Mouse (Mus musculus): ENCODE measurements around the gene Ddx4.

Ddx4 gene

GRCm38 (mm10) chr13:112652205-112652604 is at the start of gene Ddx4:
Gene Ddx4, minus strand, starts transcription at chr13:112652475.
- DNase-seq (ENCODE audit: low spot score) = no peak

GRCm38 (mm10) chr13:112701256-112701655 is 49.0 kb upstream of the Ddx4 start:
- DNase-seq (ENCODE audit: low spot score) = no peak

GRCm38 (mm10) chr13:112695526-112696240 is 43.4 kb upstream of the Ddx4 start:
- no peak for DNase-seq (ENCODE audit: low spot score)

GRCm38 (mm10) chr13:112692870-112693553 is 40.7 kb upstream of the Ddx4 start:
- DNase-seq (ENCODE audit: low spot score) = no peak

- no peak for DNase-seq (ENCODE audit: low spot score)
Measured at GRCm38 (mm10) chr13:112686155-112686554, 33.9 kb upstream of the Ddx4 start.

GRCm38 (mm10) chr13:112683970-112684369 is 31.7 kb upstream of the Ddx4 start:
- no peak for DNase-seq (ENCODE audit: low spot score)

- no peak for DNase-seq (ENCODE audit: low spot score)
Measured at GRCm38 (mm10) chr13:112683312-112683711, 31.0 kb upstream of the Ddx4 start.

DNA sequence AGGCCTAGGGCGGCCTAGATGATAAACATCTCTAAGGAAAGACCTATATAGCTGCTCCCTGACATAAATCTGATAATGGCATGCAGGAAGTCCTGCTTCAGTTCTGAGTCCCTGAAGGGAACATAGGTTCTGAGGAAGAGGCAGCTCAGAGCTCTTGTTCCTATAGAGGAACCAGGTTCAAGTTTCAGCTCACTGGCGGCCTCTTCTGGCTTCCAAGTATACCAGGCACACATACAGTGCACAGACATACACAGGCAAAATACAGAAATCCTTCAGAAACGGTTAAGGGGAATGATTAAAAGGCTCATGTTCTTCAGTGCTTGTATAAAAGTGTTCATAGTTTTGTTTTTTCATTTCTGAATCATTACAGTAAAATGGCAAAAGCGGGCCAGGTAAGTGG is 25.9 kb upstream of the Ddx4 start:
- DNase-seq (ENCODE audit: low spot score) = no peak

- peak; percentile 29 for DNase-seq (ENCODE audit: low spot score)
Measured at GRCm38 (mm10) chr13:112673899-112674447, 21.7 kb upstream of the Ddx4 start.

DNA sequence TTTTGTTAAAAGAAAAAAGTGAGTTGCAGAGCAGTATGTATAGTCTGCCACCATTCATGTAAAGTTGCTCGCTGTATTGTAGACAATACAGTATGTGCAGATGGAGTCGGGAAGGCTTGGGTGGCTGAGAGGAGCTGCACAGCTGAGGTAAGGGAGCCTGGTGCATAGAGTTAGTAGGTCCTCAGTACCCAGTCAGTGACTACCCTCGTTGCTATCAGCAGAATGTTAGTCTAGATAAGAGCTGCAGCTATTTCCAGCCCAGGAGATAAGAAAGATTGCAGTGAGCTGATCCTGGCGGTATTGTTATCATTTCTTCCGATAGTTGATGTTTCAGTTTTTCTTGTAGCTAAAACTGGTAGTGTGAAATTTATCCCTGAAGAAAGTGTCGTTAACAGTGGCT is 20.5 kb upstream of the Ddx4 start:
- DNase-seq (ENCODE audit: low spot score) = no peak

DNA sequence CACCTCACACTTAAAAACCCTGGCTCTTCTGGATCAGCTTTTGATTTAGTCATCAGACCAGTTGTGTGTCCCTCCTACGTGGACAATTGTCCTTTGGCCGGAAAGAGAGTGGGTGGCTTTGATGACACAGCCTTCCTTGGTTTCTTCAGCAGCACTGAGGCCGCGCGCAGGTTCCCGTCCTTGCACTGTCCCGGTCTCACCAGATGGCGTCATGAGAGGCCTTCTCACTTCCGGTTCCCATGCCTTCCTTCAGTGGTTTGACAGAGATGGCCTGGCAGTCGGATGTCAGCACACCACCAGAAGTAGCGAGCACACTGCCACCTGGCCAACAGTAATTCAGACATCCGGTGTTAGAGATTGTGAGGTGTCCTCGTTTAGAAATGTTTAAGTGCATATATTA is 19.4 kb upstream of the Ddx4 start:
- no peak for DNase-seq (ENCODE audit: low spot score)

DNA sequence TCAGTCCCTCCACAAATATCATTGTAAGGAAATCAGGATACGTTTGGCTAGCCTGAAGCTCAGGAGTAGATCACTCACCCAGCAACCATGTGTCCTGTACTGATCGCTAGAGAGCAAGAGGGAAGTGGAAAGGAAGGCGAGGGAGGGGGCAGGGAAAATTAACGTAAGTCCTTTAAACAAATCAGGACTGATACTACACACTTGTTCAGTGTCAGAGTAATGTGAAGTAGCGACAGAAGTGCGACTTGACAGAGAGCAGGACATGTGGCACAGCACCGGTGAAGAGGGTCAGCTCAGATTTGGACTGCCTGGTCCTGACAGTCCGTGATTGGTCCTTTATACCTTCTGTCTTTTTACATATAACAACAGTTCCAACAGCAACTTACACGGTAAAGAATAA is 14.9 kb upstream of the Ddx4 start:
- no peak for DNase-seq (ENCODE audit: low spot score)

- DNase-seq (ENCODE audit: low spot score) = no peak
Measured at GRCm38 (mm10) chr13:112666433-112667024, 14.3 kb upstream of the Ddx4 start.

- DNase-seq (ENCODE audit: low spot score) = no peak
Measured at GRCm38 (mm10) chr13:112661687-112662086, 9.4 kb upstream of the Ddx4 start.

DNA sequence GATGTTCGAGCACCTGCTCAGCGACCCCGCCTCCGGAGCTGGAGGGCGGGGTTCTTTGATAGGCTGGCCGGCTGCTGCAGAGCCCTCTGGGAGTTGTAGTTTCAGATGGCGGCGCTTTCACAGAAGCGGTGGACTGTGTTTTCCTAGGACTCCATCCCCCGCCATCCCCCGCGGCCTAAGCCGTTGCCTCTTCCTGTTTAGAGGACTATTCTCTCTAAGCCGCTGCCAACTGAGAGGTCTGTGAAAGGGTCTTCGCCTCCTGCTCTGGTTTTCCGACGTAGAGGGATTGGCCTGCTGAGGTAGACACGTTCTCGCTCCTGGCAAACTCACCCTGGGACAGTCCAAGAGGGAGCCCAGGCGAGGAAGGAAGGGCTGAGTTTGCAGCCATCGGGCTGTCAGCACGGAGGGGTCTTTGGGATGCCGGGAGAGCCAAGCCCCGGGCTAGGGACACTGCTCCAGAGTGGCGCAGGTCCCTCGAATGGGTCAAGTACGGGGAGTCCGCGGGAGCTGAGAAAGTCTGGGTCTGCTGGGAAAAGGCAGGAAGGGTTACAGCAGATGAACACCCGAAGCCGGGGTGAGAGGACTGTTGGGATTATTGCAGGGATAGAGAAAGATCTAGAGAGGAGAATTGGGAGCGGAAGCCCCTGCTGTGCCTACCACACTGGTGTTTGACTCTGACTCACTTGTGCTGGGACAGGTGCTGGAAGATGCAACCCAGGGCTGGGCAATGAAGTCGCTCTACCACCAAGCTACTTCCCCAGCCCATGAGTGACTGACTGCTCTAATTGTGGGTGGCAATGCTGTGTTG is 8.5 kb upstream of the Ddx4 start, which contains the start of gene Slc38a9:
TSS of gene Slc38a9 (plus strand) at position 178 of the 808 bp plus-strand sequence.
- DNase-seq (ENCODE audit: low spot score) = peak; percentile 87

DNA sequence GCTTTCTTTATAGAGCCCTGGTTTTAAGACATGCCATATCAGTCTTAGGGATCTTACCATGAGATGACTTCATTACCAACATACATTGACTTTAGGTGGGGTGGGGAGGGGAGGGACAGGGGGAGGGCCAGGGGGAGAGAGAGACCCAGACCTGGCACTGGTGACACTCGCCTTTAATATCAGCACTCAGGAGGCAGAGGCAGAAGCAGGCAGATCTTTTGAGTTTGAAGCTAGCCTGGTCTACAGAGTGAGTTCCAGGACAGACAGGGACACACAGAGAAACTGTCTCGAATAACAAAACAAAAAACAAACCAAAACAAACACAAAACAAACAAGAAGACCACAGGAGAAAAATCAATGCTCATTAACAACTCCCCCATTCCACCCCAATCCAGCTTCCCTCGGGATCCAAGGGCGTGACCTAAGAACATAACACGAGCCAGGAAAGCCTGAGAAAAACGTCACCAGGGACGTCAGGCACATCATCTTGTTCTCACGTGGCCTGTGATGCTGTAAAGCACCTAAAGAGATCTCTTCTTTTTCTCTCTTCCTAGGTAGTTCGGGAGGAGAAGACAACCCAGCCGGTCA is 7.8 kb upstream of the Ddx4 start:
- DNase-seq (ENCODE audit: low spot score) = no peak

DNA sequence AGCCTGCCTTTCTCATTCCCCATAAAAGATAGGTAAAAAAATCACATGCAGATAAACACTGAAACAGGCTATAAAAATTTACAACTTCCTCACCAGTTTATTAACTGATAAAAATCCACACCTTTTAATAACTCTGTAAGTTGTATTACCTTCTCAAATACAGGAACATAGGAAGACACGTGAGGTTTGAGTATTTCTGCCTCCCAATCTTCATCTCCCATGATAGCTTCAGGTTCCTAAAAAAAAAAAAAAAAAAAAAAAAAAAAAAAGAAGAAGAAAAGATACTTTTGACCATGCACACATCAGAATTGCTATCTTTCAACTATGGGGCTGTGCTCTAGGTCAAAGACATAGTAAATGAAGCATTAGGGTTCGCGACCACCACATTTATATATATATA is 1.1 kb downstream of the Ddx4 start:
- DNase-seq (ENCODE audit: low spot score) = no peak

DNA sequence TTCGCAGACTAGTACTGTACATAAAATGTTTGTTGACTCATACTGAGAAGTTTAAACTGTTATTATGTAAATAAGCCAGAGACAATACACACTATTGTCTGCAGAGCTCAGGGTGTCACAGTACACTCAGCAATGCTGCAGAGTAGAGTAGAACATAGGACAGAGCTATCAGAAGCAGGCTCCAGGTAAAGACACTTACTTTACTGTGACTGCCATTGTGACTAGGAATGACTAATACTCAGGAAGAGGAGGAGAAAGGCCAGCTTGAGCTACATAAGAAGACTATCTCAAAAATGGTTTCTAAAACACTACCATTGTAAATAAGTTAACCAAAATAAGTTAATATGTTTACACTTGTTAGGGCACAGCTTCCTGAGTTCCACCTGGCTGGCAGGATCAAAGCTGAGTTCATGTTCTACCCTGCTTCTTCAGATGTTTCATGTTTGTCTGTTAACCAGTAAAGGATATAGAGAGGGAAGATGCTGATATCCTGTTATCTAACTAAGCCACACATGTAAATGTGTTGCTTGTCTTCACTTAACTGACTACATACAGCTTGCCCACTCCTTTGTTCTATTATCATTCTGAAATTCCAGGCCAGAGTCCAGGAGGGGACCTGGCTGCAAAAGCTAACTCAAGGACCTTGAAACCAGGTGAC is 6.6 kb downstream of the Ddx4 start:
- no peak for DNase-seq (ENCODE audit: low spot score)

DNA sequence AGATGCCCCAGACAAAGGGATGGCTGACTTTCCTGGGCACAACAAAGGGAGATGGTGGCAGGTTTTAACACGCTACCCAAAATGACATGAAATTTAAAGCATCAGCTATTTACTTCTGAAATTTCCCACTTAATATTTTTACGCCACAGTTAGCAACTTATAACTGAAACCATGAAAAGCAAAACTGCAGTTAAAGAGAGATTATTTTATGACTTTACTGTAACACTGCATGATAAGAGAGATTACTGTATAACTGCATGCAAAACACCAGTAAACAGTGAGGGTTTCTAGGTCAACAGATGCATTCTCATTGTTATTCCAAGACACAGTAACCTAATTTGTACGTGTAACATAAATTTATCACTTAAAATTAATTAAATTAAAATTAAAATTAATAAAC is 7.3 kb downstream of the Ddx4 start:
- DNase-seq (ENCODE audit: low spot score) = no peak

DNA sequence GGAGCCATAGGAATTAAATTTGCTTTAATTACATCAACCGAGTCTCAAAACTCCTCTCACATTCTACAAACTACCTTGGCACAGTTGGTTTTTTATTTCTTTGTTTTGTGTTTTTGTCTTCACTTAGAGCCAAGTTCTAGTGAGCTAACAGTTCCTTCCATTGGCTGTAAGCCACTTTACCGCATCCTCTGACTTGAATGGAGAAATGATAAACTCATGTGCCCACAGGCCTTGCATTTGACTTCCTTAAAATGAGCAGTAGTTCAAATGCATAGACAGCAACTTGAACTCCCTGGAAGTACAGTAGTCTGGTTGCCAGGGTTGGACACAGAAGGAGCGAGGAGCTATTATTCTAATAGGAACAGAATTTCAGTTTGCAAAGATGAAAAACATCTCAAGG is 9.4 kb downstream of the Ddx4 start:
- DNase-seq (ENCODE audit: low spot score) = no peak

- DNase-seq (ENCODE audit: low spot score) = no peak
Measured at GRCm38 (mm10) chr13:112639111-112639510, 13.2 kb downstream of the Ddx4 start.
